Mouse (Mus musculus): ENCODE results near the gene Acot12. TPM values are rescaled to one million over a fixed set of nuclear protein-coding genes. Genes with fewer than 3 reads are reported as not detected.

Acot12 gene
- polyA plus RNA-seq, 1 experiment from 2014 or later, result 0.07 TPM

DNA sequence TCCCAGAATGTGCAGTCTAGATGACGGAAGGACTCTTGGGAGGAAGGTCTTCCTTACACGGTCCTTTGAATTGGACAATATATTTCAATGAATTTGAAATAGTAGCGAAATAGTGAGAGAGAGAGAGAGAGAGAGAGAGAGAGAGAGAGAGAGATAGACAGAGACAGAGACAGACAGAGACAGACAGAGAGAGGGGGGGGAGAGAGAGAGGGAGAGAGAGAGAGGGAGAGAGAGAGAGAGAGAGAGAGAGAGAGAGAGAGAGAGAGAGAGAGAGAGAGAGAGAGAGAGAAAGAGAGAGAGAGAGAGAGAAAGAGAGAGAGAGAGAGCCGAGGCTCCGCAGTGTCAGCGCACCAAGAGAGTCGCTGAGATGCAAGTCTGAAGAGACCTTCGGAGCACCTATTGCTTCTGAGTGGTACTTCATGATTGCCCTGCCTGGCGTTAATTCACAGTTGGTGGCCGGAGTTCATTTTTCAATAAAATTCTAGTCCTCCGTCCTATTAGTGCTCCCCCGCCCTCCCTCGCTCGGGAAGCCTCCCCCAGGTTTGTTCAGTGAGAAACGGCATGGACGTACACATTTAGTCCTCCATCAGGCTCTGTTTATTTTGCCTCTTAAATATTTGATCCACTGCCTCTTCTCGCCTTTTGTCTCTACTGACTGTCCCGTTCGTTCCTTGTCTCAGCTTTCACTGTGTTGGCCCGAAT is 66.7 kb downstream of the Acot12 start:
- Histone ChIP-seq H3K9me3 (ENCODE audit: low read length) (no peaks in the 10 kb centered on the region), H3K4me1 (ENCODE audit: insufficient read depth, low read length) (peaks cover 9% of the 10 kb centered on the region; the same call in 1 of the 2 replicates), H3K4me3 (ENCODE audit: low read length) (peak overlapping the region; percentile 98), H3K27me3 (ENCODE audit: insufficient read depth, low read length) (no peaks in the 10 kb centered on the region), H3K36me3 (ENCODE audit: insufficient read depth, low read length) (peaks cover 19% of the 10 kb centered on the region), H3K27ac (ENCODE audit: low read length) (peak overlapping the region; percentile 96), H3K9ac (replicated peaks; ENCODE audit: low read length) (peak overlapping the region; percentile 99), H3K4me2 (replicated peaks; ENCODE audit: low read depth, low read length) (peak overlapping the region; percentile 75)
- ATAC-seq (ENCODE audit: low FRiP score, low TSS enrichment), result no peak
- 19% methylated on average over 20 of the region's 20 CpGs for WGBS

DNA sequence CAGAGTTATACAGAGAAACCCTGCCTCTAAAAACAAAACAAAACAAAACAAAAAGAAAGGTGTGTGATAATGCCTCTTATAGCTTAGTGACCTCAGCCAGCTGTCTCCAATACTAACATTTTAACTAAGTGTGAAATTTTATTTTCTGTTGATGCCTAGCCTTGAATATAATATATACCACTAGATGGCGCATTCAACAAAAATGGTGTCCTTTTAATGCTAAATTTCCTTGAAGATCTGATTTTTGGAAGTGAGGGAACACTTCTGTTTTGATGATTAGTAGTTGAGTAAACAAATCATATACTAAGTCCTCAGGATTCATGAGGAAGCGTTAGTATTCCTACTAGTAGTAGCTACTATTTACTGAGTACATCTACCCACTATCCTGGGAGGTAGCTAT is 68.2 kb downstream of the Acot12 start:
- 43% methylated on average over 2 of the region's 2 CpGs for WGBS
- ATAC-seq (ENCODE audit: low FRiP score, low TSS enrichment), result no peak
- H3K36me3 ChIP-seq (ENCODE audit: insufficient read depth, low read length), result peaks cover 15% of the 10 kb centered on the region
- no peak overlapping the region for H3K27ac ChIP-seq (ENCODE audit: low read length)
- no peak overlapping the region for H3K4me3 ChIP-seq (ENCODE audit: low read length)
- no peak overlapping the region for H3K9ac ChIP-seq (replicated peaks; ENCODE audit: low read length)
- no peak overlapping the region for H3K4me2 ChIP-seq (replicated peaks; ENCODE audit: low read depth, low read length)
- H3K9me3 ChIP-seq (ENCODE audit: low read length), result peaks cover 8% of the 10 kb centered on the region
- H3K27me3 ChIP-seq (ENCODE audit: insufficient read depth, low read length), result no peaks in the 10 kb centered on the region
- H3K4me1 ChIP-seq (ENCODE audit: insufficient read depth, low read length), result peaks cover 9% of the 10 kb centered on the region; the same call in 1 of the 2 replicates

DNA sequence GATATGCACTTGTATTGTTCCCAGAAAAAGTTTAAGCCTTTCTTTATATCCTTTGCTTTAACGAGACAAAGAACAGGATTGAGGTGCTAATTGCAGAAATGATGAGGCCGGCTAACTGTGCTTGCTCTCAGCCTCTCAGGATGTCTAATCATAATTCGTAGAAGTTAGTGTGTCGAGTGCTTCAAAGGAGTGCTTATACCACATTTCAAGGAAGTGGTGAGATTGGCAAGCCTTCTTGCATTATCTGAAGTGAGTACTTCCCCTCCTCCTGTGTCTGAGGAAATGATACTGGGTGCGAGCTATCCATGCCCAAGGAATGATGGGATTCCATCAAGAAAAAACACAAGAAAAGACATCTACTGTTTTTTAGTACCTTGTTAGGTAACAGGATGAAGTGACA is 73.4 kb downstream of the Acot12 start:
- Histone ChIP-seq H3K4me3 (ENCODE audit: low read length) (no peak overlapping the region), H3K4me2 (replicated peaks; ENCODE audit: low read depth, low read length) (no peak overlapping the region), H3K9ac (replicated peaks; ENCODE audit: low read length) (no peak overlapping the region), H3K9me3 (ENCODE audit: low read length) (peaks cover 8% of the 10 kb centered on the region), H3K27me3 (ENCODE audit: insufficient read depth, low read length) (no peaks in the 10 kb centered on the region), H3K36me3 (ENCODE audit: insufficient read depth, low read length) (no peaks in the 10 kb centered on the region), H3K27ac (ENCODE audit: low read length) (no peak overlapping the region), H3K4me1 (ENCODE audit: insufficient read depth, low read length) (no peaks in the 10 kb centered on the region)
- no peak for ATAC-seq (ENCODE audit: low FRiP score, low TSS enrichment)
- WGBS, result 91% methylated on average over 5 of the region's 5 CpGs

DNA sequence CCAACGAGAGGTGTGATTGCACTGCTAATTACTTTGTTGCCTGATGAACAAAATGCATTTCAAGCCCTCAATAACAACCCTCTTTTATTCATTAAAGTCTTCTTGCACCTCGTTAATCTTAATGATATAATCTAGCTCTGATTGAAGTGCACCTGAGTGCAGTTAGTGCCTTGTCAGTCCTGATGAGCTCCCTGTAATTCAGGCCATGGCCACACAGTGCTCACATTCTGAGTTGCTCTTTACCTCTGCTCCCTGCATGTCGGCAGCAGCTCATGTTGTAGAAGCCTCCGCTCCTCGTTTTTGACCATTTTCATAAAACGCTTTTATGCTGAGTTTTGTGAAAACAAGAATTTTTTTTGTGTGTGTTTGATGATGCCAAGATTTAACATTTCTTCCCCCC is 82.4 kb downstream of the Acot12 start:
- H3K9me3 ChIP-seq (ENCODE audit: low read length), result no peaks in the 10 kb centered on the region
- H3K36me3 ChIP-seq (ENCODE audit: insufficient read depth, low read length), result no peaks in the 10 kb centered on the region
- no peak overlapping the region for H3K27ac ChIP-seq (ENCODE audit: low read length)
- no peak overlapping the region for H3K4me2 ChIP-seq (replicated peaks; ENCODE audit: low read depth, low read length)
- no peaks in the 10 kb centered on the region for H3K27me3 ChIP-seq (ENCODE audit: insufficient read depth, low read length)
- no peak overlapping the region for H3K9ac ChIP-seq (replicated peaks; ENCODE audit: low read length)
- no peak for ATAC-seq (ENCODE audit: low FRiP score, low TSS enrichment)
- H3K4me1 ChIP-seq (ENCODE audit: insufficient read depth, low read length), result no peaks in the 10 kb centered on the region
- WGBS, result 64% methylated on average over 6 of the region's 6 CpGs
- H3K4me3 ChIP-seq (ENCODE audit: low read length), result no peak overlapping the region

DNA sequence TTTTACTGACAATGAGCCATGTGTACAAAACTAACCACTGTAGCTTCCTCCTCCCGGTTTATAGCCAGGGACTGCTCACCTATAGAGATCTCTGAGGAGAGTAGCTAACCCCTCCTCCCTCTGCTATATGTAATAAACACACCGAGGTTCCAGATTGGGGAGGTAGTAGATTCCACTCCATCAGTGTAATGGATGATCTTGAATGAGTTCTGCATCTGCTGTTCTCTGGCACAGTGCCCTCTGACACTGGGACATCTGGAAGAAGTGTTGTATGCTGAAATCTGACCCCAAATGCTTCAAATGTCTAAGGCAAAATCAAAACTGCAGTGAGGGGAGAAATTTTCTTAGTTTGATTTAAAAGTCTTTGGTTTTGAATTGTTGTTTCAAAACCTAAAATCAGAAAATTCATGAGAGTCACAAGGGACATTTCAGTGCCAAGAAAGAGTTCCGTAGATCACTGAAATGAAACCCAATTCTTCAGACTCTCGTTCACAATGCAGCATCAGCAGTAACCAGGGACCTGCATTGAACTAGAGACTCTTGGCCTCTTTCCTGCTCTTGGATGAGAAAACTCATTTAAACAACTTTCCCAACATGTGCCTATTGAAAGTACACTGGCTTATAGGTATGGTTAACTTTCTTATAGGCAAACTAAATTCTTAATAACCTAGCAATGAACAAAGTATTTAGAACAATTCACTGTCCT is 83.7 kb downstream of the Acot12 start:
- 43% methylated on average over 4 of the region's 4 CpGs for WGBS
- Histone ChIP-seq H3K36me3 (ENCODE audit: insufficient read depth, low read length) (no peaks in the 10 kb centered on the region), H3K9ac (replicated peaks; ENCODE audit: low read length) (no peak overlapping the region), H3K9me3 (ENCODE audit: low read length) (no peaks in the 10 kb centered on the region), H3K27ac (ENCODE audit: low read length) (no peak overlapping the region), H3K27me3 (ENCODE audit: insufficient read depth, low read length) (no peaks in the 10 kb centered on the region), H3K4me1 (ENCODE audit: insufficient read depth, low read length) (no peaks in the 10 kb centered on the region), H3K4me3 (ENCODE audit: low read length) (no peak overlapping the region), H3K4me2 (replicated peaks; ENCODE audit: low read depth, low read length) (no peak overlapping the region)
- ATAC-seq (ENCODE audit: low FRiP score, low TSS enrichment), result no peak

DNA sequence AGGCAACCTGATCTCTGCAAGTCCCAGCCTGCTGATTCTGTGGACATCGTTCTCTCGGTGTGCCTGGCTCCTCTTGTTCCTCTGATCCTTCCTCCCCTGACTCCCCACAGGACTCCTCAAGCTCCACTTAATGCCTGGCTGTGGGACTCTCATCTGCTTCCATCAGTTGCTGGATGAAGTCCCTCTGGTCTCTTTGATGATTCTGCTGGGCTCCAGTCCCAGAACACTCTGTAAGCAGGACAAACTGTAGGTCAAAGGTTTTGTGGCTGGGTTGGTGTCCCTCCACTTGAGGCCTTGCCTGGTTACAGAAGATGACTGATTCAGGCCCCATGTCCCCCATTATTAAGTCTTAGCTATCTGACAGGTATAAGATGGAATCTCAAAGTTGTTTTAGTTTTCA is 84.8 kb downstream of the Acot12 start:
- Histone ChIP-seq H3K4me1 (ENCODE audit: insufficient read depth, low read length) (no peaks in the 10 kb centered on the region), H3K4me3 (ENCODE audit: low read length) (no peak overlapping the region), H3K9me3 (ENCODE audit: low read length) (no peaks in the 10 kb centered on the region), H3K9ac (replicated peaks; ENCODE audit: low read length) (no peak overlapping the region), H3K4me2 (replicated peaks; ENCODE audit: low read depth, low read length) (no peak overlapping the region), H3K27me3 (ENCODE audit: insufficient read depth, low read length) (no peaks in the 10 kb centered on the region), H3K36me3 (ENCODE audit: insufficient read depth, low read length) (no peaks in the 10 kb centered on the region), H3K27ac (ENCODE audit: low read length) (no peak overlapping the region)
- ATAC-seq (ENCODE audit: low FRiP score, low TSS enrichment), result no peak
- 37% methylated on average over 2 of the region's 2 CpGs for WGBS

DNA sequence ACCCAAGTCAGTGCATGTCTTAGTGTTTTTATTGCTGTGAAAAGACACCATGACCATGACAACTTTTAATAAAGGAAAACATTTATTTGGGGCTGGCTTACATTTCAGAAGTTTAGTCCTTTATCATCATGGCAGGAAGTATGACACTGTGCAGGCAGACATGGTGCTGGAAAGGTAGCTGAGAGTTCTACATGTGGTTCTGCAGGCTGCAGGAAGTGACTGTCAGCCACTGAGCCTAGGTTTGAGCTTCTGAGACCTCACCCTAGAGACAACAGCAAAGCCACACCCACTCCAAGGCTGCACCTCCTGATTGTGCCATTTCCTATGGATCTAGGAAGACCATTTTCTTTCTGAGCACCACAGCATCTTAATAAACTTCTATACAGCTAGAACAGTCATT is 86.6 kb downstream of the Acot12 start:
- Histone ChIP-seq H3K9me3 (ENCODE audit: low read length) (no peaks in the 10 kb centered on the region), H3K27me3 (ENCODE audit: insufficient read depth, low read length) (no peaks in the 10 kb centered on the region), H3K27ac (ENCODE audit: low read length) (no peak overlapping the region), H3K4me2 (replicated peaks; ENCODE audit: low read depth, low read length) (no peak overlapping the region), H3K4me1 (ENCODE audit: insufficient read depth, low read length) (no peaks in the 10 kb centered on the region), H3K36me3 (ENCODE audit: insufficient read depth, low read length) (no peaks in the 10 kb centered on the region), H3K9ac (replicated peaks; ENCODE audit: low read length) (no peak overlapping the region), H3K4me3 (ENCODE audit: low read length) (no peak overlapping the region)
- no peak for ATAC-seq (ENCODE audit: low FRiP score, low TSS enrichment)

Small RNA genes within 50 kb of the gene (microRNA-seq; reads per million reads assigned to microRNA genes)
- gene Gm27656, result not detected

Other genes starting within 250 kb of the Acot12 start
- gene Zcchc9, start 66.2 kb downstream of the Acot12 start, polyA plus RNA-seq (2015; fragmentation: Nextera tagmentation; extraction: Ambion mirVana), result 32.7 and 33.6 TPM in 2 replicates
- 0.37 and 0.46 TPM in 2 replicates for gene Ckmt2, start 135.4 kb downstream of the Acot12 start, polyA plus RNA-seq (2015; fragmentation: Nextera tagmentation; extraction: Ambion mirVana)

All from kidney, embryonic 16.5 days (tissue).